Mouse (Mus musculus) forebrain, embryonic 11.5 days (tissue): ENCODE measurements around the gene Fndc10. TPM values are rescaled to one million over a fixed set of nuclear protein-coding genes. Genes with fewer than 3 reads are reported as not detected.

ENCODE experiments used
- ATAC-seq: fragments of 200-750 bp; cut with Nextera tagmentation; replicated peaks from 2 replicates; pipeline ENCODE4 v1.8.0; 2017; ENCODE audit warnings: moderate TSS enrichment; ENCODE audit not compliant: low FRiP score
- DNase-seq: peaks from one replicate; pipeline ENCODE4 v3.0.0-alpha.2; 2017; ENCODE audit warnings: low spot score
- H3K27ac ChIP-seq: fragments of 300-500 bp; sonication (generic); 2 replicates; pipeline ENCODE4 v1.5.1; 2014; ENCODE audit warnings: low read depth, low read length
- H3K27me3 ChIP-seq: fragments of 300-500 bp; sonication (generic); 2 replicates; pipeline ENCODE4 v1.6.1; 2014; ENCODE audit warnings: mild to moderate bottlenecking, low read length, mixed read lengths; ENCODE audit not compliant: control insufficient read depth, insufficient read depth
- H3K36me3 ChIP-seq: fragments of 300-500 bp; sonication (generic); 2 replicates; pipeline ENCODE4 v1.6.1; 2014; ENCODE audit warnings: mild to moderate bottlenecking, low read length, moderate library complexity, mixed read lengths; ENCODE audit not compliant: control insufficient read depth, insufficient read depth
- H3K4me1 ChIP-seq: fragments of 300-500 bp; sonication (generic); replicated peaks from 2 replicates; pipeline ENCODE4 v1.6.1; 2014; ENCODE audit warnings: low read length, mixed read lengths; ENCODE audit not compliant: control insufficient read depth, insufficient read depth
- H3K4me2 ChIP-seq: fragments of 300-500 bp; sonication (generic); 2 replicates; pipeline ENCODE4 v1.6.1; 2014; ENCODE audit warnings: low read depth, mild to moderate bottlenecking, low read length, moderate library complexity, mixed read lengths; ENCODE audit not compliant: severe bottlenecking
- H3K4me3 ChIP-seq: fragments of 300-500 bp; sonication (generic); 2 replicates; pipeline ENCODE4 v1.5.1; 2014; ENCODE audit warnings: low read depth, low read length
- H3K9ac ChIP-seq: fragments of 300-500 bp; sonication (generic); 2 replicates; pipeline ENCODE4 v1.6.1; 2014; ENCODE audit warnings: low read length
- H3K9me3 ChIP-seq: fragments of 300-500 bp; sonication (generic); 2 replicates; pipeline ENCODE4 v1.6.1; 2016; ENCODE audit warnings: low read length, mixed read lengths; ENCODE audit not compliant: control insufficient read depth
- WGBS: fragments of 180-500 bp; shearing (Covaris S2); extraction: QIAGEN DNeasy Blood & Tissue Kit; methylation state at CpG from one replicate; pipeline ENCODE4 v1.1.7; 2014; 5-methylcytosine and 5-hydroxymethylcytosine counted together
- polyA plus RNA-seq: library from polyadenylated mRNA; unstranded; fragments of >200 nt; fragmentation: Nextera tagmentation; extraction: Ambion mirVana; gene quantifications from 2 replicates; pipeline ENCODE4 v1.2.1, GENCODE M21; 2014

Fndc10 gene
- polyA plus RNA-seq, 1 experiment from 2014 or later = 2.3 TPM

DNA sequence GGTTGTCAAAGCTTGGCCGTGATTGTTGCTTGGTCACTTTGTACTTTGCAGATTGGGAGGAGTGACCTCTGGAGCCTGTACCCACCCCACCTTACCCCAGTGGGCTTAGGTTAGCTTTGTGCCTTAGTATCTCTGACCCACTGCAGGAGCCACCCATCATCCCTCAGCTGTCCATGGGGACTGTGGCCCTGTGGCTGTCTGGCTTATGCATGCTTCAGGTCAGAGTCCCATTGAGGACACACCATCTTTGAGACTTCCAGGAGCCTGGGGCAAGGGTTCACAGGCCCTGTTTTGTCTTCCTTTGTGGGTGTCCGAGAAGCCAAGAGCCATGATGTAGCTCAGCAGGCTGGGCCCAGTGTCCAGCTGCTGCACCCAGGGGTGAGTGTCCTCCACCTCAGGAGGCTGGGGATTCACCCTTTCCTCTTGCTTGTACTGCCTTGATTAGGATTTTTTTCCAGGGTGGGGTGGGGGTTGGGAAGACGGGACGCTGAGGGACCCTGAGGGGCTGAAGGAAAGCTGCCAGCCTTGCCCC is 1.5 kb downstream of the Fndc10 start:
- H3K9ac ChIP-seq = no peak overlapping the region
- WGBS = 78% methylated on average over 4 of the region's 4 CpGs
- ATAC-seq = no peak

GRCm38 (mm10) chr4:155696261-155697255 is 2.4 kb downstream of the Fndc10 start:
- Histone ChIP-seq H3K36me3 (no peaks in the 10 kb centered on the region), H3K4me2 (no peak overlapping the region), H3K9ac (no peak overlapping the region), H3K4me3 (no peak overlapping the region), H3K4me1 (0 out of 2 replicates have a peak, but pooled peaks cover 4% of the 10 kb centered on the region), H3K9me3 (no peaks in the 10 kb centered on the region), H3K27ac (no peak overlapping the region), H3K27me3 (peaks cover 7% of the 10 kb centered on the region; the same call in 1 of the 2 replicates)
- ATAC-seq (no peak), DNase-seq (no peak)
- WGBS = 79% methylated on average over 16 of the region's 16 CpGs

More for the DNA sequence above, 1.5 kb downstream of the Fndc10 start:
- Histone ChIP-seq H3K27me3 (peaks cover 7% of the 10 kb centered on the region; the same call in 1 of the 2 replicates), H3K4me1 (0 out of 2 replicates have a peak, but pooled peaks cover 4% of the 10 kb centered on the region), H3K9me3 (no peaks in the 10 kb centered on the region), H3K4me2 (0 out of 2 replicates have a peak overlapping the region, but pooled peaks have one; percentile 2), H3K27ac (no peak overlapping the region), H3K4me3 (no peak overlapping the region), H3K36me3 (no peaks in the 10 kb centered on the region)
- no peak for DNase-seq

- H3K4me1 ChIP-seq = 0 out of 2 replicates have a peak, but pooled peaks cover 2% of the 10 kb centered on the region
- no peak overlapping the region for H3K4me2 ChIP-seq
- DNase-seq (no peak), ATAC-seq (no peak)
- peaks cover 4% of the 10 kb centered on the region; the same call in 1 of the 2 replicates for H3K27me3 ChIP-seq
- no peak overlapping the region for H3K4me3 ChIP-seq
- no peaks in the 10 kb centered on the region for H3K9me3 ChIP-seq
- no peaks in the 10 kb centered on the region for H3K36me3 ChIP-seq
- no peak overlapping the region for H3K9ac ChIP-seq
- H3K27ac ChIP-seq = no peak overlapping the region
Measured at GRCm38 (mm10) chr4:155700425-155700824, 6.3 kb downstream of the Fndc10 start.

DNA sequence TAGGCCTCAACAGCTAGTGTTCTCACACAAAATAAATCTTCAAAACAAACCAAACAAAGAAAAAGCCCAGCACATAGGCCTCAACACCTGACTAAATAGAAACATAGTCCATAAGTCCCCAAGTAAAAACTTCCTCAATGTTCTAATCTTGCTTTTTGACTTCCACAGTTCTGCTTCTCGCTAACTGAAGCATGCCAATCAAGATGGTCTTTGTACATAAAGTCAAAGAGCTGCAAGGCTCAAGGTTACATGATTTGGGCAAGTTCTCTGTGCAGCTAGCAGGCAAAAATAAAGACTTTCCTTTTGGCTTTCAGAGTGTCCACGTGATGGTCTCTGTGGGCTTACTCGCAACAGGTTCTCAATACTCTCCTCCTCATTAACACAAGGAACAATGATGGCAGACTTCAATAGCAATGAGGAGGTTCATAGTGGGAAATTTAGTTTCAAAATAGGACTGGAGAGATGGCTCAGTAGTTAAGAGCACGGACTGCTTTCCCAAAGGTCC is 9.3 kb downstream of the Fndc10 start:
- H3K9me3 ChIP-seq = no peaks in the 10 kb centered on the region
- no peaks in the 10 kb centered on the region for H3K27me3 ChIP-seq
- peaks cover 3% of the 10 kb centered on the region; the same call in 1 of the 2 replicates for H3K4me1 ChIP-seq
- no peak overlapping the region for H3K9ac ChIP-seq
- H3K36me3 ChIP-seq = no peaks in the 10 kb centered on the region
- H3K4me2 ChIP-seq = no peak overlapping the region
- no peak overlapping the region for H3K4me3 ChIP-seq
- ATAC-seq (no peak), DNase-seq (no peak)
- WGBS = 87% methylated on average over 4 of the region's 4 CpGs
- H3K27ac ChIP-seq = no peak overlapping the region

DNA sequence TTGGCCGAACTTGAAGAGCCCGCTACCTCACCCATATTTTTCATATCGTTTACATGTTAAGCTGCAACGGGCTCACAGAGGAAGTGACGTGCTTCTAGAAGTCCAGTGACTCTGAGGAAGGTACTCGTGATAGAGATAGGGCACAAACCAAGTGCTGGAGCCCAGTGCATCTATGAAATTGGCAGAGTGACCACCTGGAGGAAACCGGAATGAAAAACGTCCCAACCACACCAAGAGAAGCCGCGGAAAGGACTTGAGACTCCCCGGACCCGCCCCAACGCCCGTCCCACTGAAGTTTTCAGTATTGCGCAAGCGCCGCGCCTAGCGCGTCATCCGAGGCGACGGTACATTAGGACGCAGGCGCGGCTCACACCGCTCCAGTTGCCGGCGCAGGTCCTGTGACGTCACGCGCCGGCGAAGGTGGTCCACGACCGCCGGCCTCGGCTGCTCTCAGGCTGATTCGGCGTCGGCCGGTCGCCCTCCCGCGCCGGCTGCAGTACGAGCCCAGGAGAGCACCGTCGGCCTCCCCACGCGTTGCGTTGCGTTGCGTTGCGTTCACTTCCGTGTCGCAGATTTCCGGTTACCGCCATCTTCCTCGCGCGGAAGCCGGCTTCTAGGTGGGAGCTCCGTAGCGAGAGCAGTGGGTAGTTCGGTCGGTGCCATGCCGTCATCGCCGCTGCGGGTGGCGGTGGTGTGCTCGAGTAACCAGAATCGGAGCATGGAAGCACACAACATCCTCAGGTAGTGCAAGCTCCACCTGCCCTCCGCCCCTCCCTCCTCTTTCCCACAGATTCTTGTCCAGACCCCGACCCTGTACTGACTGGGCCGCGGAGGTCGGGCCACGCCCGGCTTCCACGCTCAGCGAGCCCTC is 10.8 kb downstream of the Fndc10 start, which contains the start of gene Ssu72:
Ssu72 (plus strand) TSS at position 80 of the 871 bp plus-strand sequence.
- Histone ChIP-seq H3K27ac (peak within 1 kb of the TSS; percentile 89), H3K27me3 (no peaks in the 10 kb centered on the region), H3K9ac (peak within 1 kb of the TSS; percentile 90), H3K4me1 (peaks cover 3% of the 10 kb centered on the region; the same call in 1 of the 2 replicates), H3K4me2 (peak within 1 kb of the TSS; percentile 82), H3K4me3 (peak within 1 kb of the TSS; percentile 94), H3K9me3 (no peaks in the 10 kb centered on the region), H3K36me3 (no peaks in the 10 kb centered on the region)
- ATAC-seq (peak; percentile 96), DNase-seq (peak; percentile 95)
- under 1% methylated on average over 82 of the region's 83 CpGs for WGBS

DNA sequence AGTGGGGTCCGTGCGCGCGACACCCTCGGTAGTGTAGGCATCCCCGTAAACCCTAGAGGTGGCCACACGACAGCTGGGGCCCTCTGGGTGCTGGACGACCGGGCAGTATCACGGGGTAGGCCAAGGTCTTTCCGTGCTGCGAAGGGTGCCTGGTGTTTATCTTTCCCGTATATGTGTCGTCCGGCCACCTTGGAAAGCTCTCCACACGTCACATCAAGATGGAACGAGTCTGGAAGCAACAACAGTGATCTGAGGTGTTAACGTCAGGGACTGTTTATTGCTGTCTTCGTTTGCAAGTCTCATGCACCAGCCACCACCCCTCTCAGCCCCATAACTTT is 11.4 kb downstream of the Fndc10 start:
- Histone ChIP-seq H3K9ac (peak overlapping the region; percentile 90), H3K4me3 (peak overlapping the region; percentile 94), H3K27ac (peak overlapping the region; percentile 89; the same call in 1 of the 2 replicates), H3K4me1 (peaks cover 3% of the 10 kb centered on the region; the same call in 1 of the 2 replicates), H3K36me3 (no peaks in the 10 kb centered on the region), H3K4me2 (peak overlapping the region; percentile 82), H3K27me3 (no peaks in the 10 kb centered on the region), H3K9me3 (no peaks in the 10 kb centered on the region)
- under 1% methylated on average over 19 of the region's 19 CpGs for WGBS
- ATAC-seq = no peak
- DNase-seq = no peak

GRCm38 (mm10) chr4:155708582-155708981 is 14.4 kb downstream of the Fndc10 start:
- no peaks in the 10 kb centered on the region for H3K9me3 ChIP-seq
- no peaks in the 10 kb centered on the region for H3K27me3 ChIP-seq
- no peak overlapping the region for H3K4me3 ChIP-seq
- H3K36me3 ChIP-seq = no peaks in the 10 kb centered on the region
- DNase-seq (no peak), ATAC-seq (no peak)
- H3K4me2 ChIP-seq = no peak overlapping the region
- H3K27ac ChIP-seq = no peak overlapping the region
- no peak overlapping the region for H3K9ac ChIP-seq
- H3K4me1 ChIP-seq = peaks cover 3% of the 10 kb centered on the region; the same call in 1 of the 2 replicates
- 89% methylated on average over 2 of the region's 2 CpGs for WGBS

- H3K4me1 ChIP-seq = peaks cover 3% of the 10 kb centered on the region; the same call in 1 of the 2 replicates
- H3K4me2 ChIP-seq = no peak overlapping the region
- H3K9me3 ChIP-seq = no peaks in the 10 kb centered on the region
- no peak overlapping the region for H3K9ac ChIP-seq
- H3K27me3 ChIP-seq = no peaks in the 10 kb centered on the region
- no peak overlapping the region for H3K4me3 ChIP-seq
- ATAC-seq (no peak), DNase-seq (no peak)
- H3K36me3 ChIP-seq = no peaks in the 10 kb centered on the region
- no peak overlapping the region for H3K27ac ChIP-seq
Measured at GRCm38 (mm10) chr4:155708988-155709387, 14.8 kb downstream of the Fndc10 start.
